Mouse (Mus musculus) testis, adult 2 months (tissue): ENCODE measurements around the gene BC025920. TPM values are rescaled to one million over a fixed set of nuclear protein-coding genes. Genes with fewer than 3 reads are reported as not detected.
A peak's percentile ranks its signal among the peaks of the same experiment; 100 is the strongest.
"Not testable (repeated sequence)": the region's sequence is repeated elsewhere in the genome, so short reads cannot be mapped to it uniquely, and the experiment has no call there.

Source experiments
- H3K27ac ChIP-seq: fragments of 200-500 bp; 2 replicates; pipeline ENCODE4 v1.5.1; 2012; ENCODE audit warnings: low read depth, low read length; ENCODE audit not compliant: control insufficient read depth, insufficient read depth
- H3K27me3 ChIP-seq: fragments of 200-500 bp; 2 replicates; pipeline ENCODE4 v1.6.1; 2012; ENCODE audit warnings: mild to moderate bottlenecking, low read length, moderate library complexity; ENCODE audit not compliant: control insufficient read depth, insufficient read depth
- H3K36me3 ChIP-seq: fragments of 200-500 bp; 2 replicates; pipeline ENCODE4 v1.6.1; 2012; ENCODE audit warnings: mild to moderate bottlenecking, low read length; ENCODE audit not compliant: control insufficient read depth, insufficient read depth
- H3K4me1 ChIP-seq: fragments of 200-500 bp; 2 replicates; pipeline ENCODE4 v1.6.1; 2012; ENCODE audit warnings: low read length; ENCODE audit not compliant: control insufficient read depth, insufficient read depth
- H3K4me3 ChIP-seq: fragments of 200-500 bp; 2 replicates; pipeline ENCODE4 v1.5.1; 2012; ENCODE audit warnings: low read depth, mild to moderate bottlenecking, low read length, moderate library complexity, mixed read lengths; ENCODE audit not compliant: control insufficient read depth
- CTCF ChIP-seq: fragments of 200-500 bp; IDR thresholded peaks from 2 replicates; pipeline ENCODE4 v1.5.1; 2012; ENCODE audit warnings: low read depth, mild to moderate bottlenecking, inconsistent platforms, low read length, moderate library complexity; ENCODE audit not compliant: control insufficient read depth, insufficient read depth, insufficient replicate concordance
- POLR2A ChIP-seq: fragments of 200-500 bp; IDR thresholded peaks from 2 replicates; pipeline ENCODE4 v1.6.1; 2012; ENCODE audit warnings: low read depth, mild to moderate bottlenecking, inconsistent platforms, low read length, moderate library complexity; ENCODE audit not compliant: control insufficient read depth
- polyA plus RNA-seq: library from polyadenylated mRNA; depleted of rRNA; stranded (reverse); fragments of >200 nt; gene quantifications from 2 replicates; pipeline ENCODE4 v1.2.3, GENCODE M21; 2012

Gene BC025920
- polyA plus RNA-seq, 1 experiment, result 0.68 TPM

- Histone ChIP-seq H3K4me3 (no peak overlapping the region), H3K27me3 (no peaks in the 10 kb centered on the region), H3K4me1 (peaks cover 19% of the 10 kb centered on the region), H3K36me3 (no peaks in the 10 kb centered on the region), H3K27ac (no peak overlapping the region)
- no peak for TF ChIP-seq POLR2A
- TF ChIP-seq CTCF, result no peak
Observed at GRCm38 (mm10) chr10:81636338-81636737, 30.3 kb downstream of the BC025920 start.

GRCm38 (mm10) chr10:81638101-81638500 is 32.0 kb downstream of the BC025920 start:
- Histone ChIP-seq H3K4me3 (no peak overlapping the region), H3K36me3 (no peaks in the 10 kb centered on the region), H3K27ac (no peak overlapping the region), H3K27me3 (no peaks in the 10 kb centered on the region), H3K4me1 (peaks cover 28% of the 10 kb centered on the region)
- TF ChIP-seq CTCF (no peak), POLR2A (no peak)

- peaks cover 28% of the 10 kb centered on the region for H3K4me1 ChIP-seq
- H3K27me3 ChIP-seq, H3K27ac ChIP-seq, H3K4me3 ChIP-seq, H3K36me3 ChIP-seq: not testable (repeated sequence)
Observed at GRCm38 (mm10) chr10:81640825-81641224, 34.8 kb downstream of the BC025920 start.

GRCm38 (mm10) chr10:81641566-81641965 is 35.5 kb downstream of the BC025920 start:
- Histone ChIP-seq H3K4me1 (peaks cover 25% of the 10 kb centered on the region), H3K27ac (no peak overlapping the region), H3K27me3 (no peaks in the 10 kb centered on the region), H3K36me3 (no peaks in the 10 kb centered on the region), H3K4me3 (no peak overlapping the region)
- TF ChIP-seq POLR2A (no peak), CTCF (no peak)

- H3K36me3 ChIP-seq, result no peaks in the 10 kb centered on the region
- peaks cover 24% of the 10 kb centered on the region for H3K4me1 ChIP-seq
- H3K4me3 ChIP-seq, result no peak overlapping the region
- H3K27ac ChIP-seq, result no peak overlapping the region
- no peaks in the 10 kb centered on the region for H3K27me3 ChIP-seq
- TF ChIP-seq CTCF (no peak), POLR2A (no peak)
Observed at GRCm38 (mm10) chr10:81641978-81642647, 36.0 kb downstream of the BC025920 start.

GRCm38 (mm10) chr10:81642648-81643448 is 36.8 kb downstream of the BC025920 start:
- Histone ChIP-seq H3K4me3 (peak overlapping the region; percentile 89), H3K4me1 (peaks cover 24% of the 10 kb centered on the region), H3K36me3 (no peaks in the 10 kb centered on the region), H3K27me3 (no peaks in the 10 kb centered on the region), H3K27ac (peak overlapping the region; percentile 88)
- TF ChIP-seq POLR2A, result no peak
- no peak for TF ChIP-seq CTCF

- no peaks in the 10 kb centered on the region for H3K27me3 ChIP-seq
- TF ChIP-seq POLR2A (peak; percentile 68), CTCF (peak; percentile 12; the same call in 1 of the 2 replicates)
- H3K4me3 ChIP-seq, result peak overlapping the region; percentile 89
- H3K36me3 ChIP-seq, result no peaks in the 10 kb centered on the region
- H3K4me1 ChIP-seq, result peaks cover 24% of the 10 kb centered on the region
- peak overlapping the region; percentile 88 for H3K27ac ChIP-seq
Observed at GRCm38 (mm10) chr10:81643449-81644055, 37.5 kb downstream of the BC025920 start.
